Mouse (Mus musculus) mesoderm, embryonic 11.5 days (tissue): ENCODE measurements at regions not wholly inside any gene's neighbourhood (a gene's known extent, or its start where the extent isn't known, plus 50 kb on each side); places are given as distances from the start of the nearest gene placed in this dataset.

Experiments used
- DNase-seq: peaks from one replicate; pipeline ENCODE4 v3.0.0-alpha.2; 2012; ENCODE audit warnings: low read depth, low spot score

GRCm38 (mm10) chr1:128829536-128829935 lies 237.4 kb upstream of the Cxcr4 start:
- no peak for DNase-seq

- no peak for DNase-seq
Measured at GRCm38 (mm10) chr1:128826419-128826818, 234.3 kb upstream of the Cxcr4 start.

- DNase-seq = no peak
Measured at GRCm38 (mm10) chr1:128824916-128825683, 233.0 kb upstream of the Cxcr4 start.

GRCm38 (mm10) chr1:128824235-128824634 lies 232.1 kb upstream of the Cxcr4 start:
- DNase-seq = peak; percentile 71

GRCm38 (mm10) chr1:128821991-128822390 lies 229.9 kb upstream of the Cxcr4 start:
- no peak for DNase-seq

GRCm38 (mm10) chr1:128820527-128820926 lies 228.4 kb upstream of the Cxcr4 start:
- DNase-seq = no peak

GRCm38 (mm10) chr1:128819611-128820010 lies 227.5 kb upstream of the Cxcr4 start:
- DNase-seq = no peak

- DNase-seq = no peak
Measured at GRCm38 (mm10) chr1:128813379-128813778, 221.3 kb upstream of the Cxcr4 start.

GRCm38 (mm10) chr1:128810860-128811259 lies 218.8 kb upstream of the Cxcr4 start:
- DNase-seq = no peak

- no peak for DNase-seq
Measured at GRCm38 (mm10) chr1:128810094-128810493, 218.0 kb upstream of the Cxcr4 start.

- DNase-seq = no peak
Measured at GRCm38 (mm10) chr1:128809601-128810000, 217.5 kb upstream of the Cxcr4 start.

GRCm38 (mm10) chr1:128808599-128808998 lies 216.5 kb upstream of the Cxcr4 start:
- no peak for DNase-seq

- no peak for DNase-seq
Measured at GRCm38 (mm10) chr1:128805687-128806653, 213.9 kb upstream of the Cxcr4 start.

GRCm38 (mm10) chr1:128803433-128804060 lies 211.5 kb upstream of the Cxcr4 start:
- DNase-seq = no peak

GRCm38 (mm10) chr1:128803058-128803432 lies 211.0 kb upstream of the Cxcr4 start:
- no peak for DNase-seq

GRCm38 (mm10) chr1:128798721-128799120 lies 206.6 kb upstream of the Cxcr4 start:
- no peak for DNase-seq

GRCm38 (mm10) chr1:128795654-128796053 lies 203.6 kb upstream of the Cxcr4 start:
- DNase-seq = no peak

GRCm38 (mm10) chr1:128790881-128791280 lies 198.8 kb upstream of the Cxcr4 start:
- DNase-seq = no peak

GRCm38 (mm10) chr1:128789567-128790335 lies 197.7 kb upstream of the Cxcr4 start:
- DNase-seq = no peak

- no peak for DNase-seq
Measured at GRCm38 (mm10) chr1:128788227-128788626, 196.1 kb upstream of the Cxcr4 start.

- DNase-seq = no peak
Measured at GRCm38 (mm10) chr1:128786941-128787569, 195.0 kb upstream of the Cxcr4 start.
